Mouse (Mus musculus) layer of hippocampus, adult 2 months (tissue): ENCODE data around the gene Slc13a2. TPM values are rescaled to one million over a fixed set of nuclear protein-coding genes. Genes with fewer than 3 reads are reported as not detected.
A peak's percentile ranks its signal among the peaks of the same experiment; 100 is the strongest.

ENCODE experiments used
- DNase-seq, 2 experiments: peaks; one replicate each; pipeline ENCODE4 v3.0.0; 2022; ENCODE audit warnings: low spot score in 2 of 2
- H3K27ac ChIP-seq: fragments of 200-600 bp; 2 replicates; pipeline ENCODE4 v1.8.1; 2022
- H3K4me3 ChIP-seq: fragments of 200-600 bp; 2 replicates; pipeline ENCODE4 v1.8.1; 2022; ENCODE audit warnings: mild to moderate bottlenecking
- CTCF ChIP-seq: fragments of 200-600 bp; conservative IDR thresholded peaks from 2 replicates; pipeline ENCODE4 v1.8.1; 2022; ENCODE audit warnings: antibody characterized with exemption, mild to moderate bottlenecking, moderate library complexity
- total RNA-seq, 2 experiments: library from RNA; stranded (reverse); gene quantifications; 2 replicates each; pipeline ENCODE4 v1.2.3; 2021

The Slc13a2 gene
- total RNA-seq, 2 experiments from 2014 or later: not detected

GRCm38 (mm10) chr11:78425572-78425971 is 3.6 kb upstream of the Slc13a2 start:
- Histone ChIP-seq H3K4me3 (no peak overlapping the region), H3K27ac (no peak overlapping the region)
- no peak for TF ChIP-seq CTCF
- DNase-seq: no peak

GRCm38 (mm10) chr11:78424352-78424751 is 2.3 kb upstream of the Slc13a2 start:
- no peak for TF ChIP-seq CTCF
- peak in 1 of 2 experiments; percentile 9 for DNase-seq
- Histone ChIP-seq H3K27ac (0 out of 2 replicates have a peak overlapping the region, but pooled peaks have one; percentile 7), H3K4me3 (no peak overlapping the region)

- DNase-seq: no peak
- TF ChIP-seq CTCF: no peak
- H3K4me3 ChIP-seq: no peak overlapping the region
- no peak overlapping the region for H3K27ac ChIP-seq
Observed at GRCm38 (mm10) chr11:78421201-78422009, 612 bp downstream of the Slc13a2 start.

GRCm38 (mm10) chr11:78420263-78420889 is 1.6 kb downstream of the Slc13a2 start:
- no peak overlapping the region for H3K4me3 ChIP-seq
- no peak overlapping the region for H3K27ac ChIP-seq
- TF ChIP-seq CTCF: no peak
- no peak for DNase-seq

GRCm38 (mm10) chr11:78416854-78417253 is 5.2 kb downstream of the Slc13a2 start:
- H3K4me3 ChIP-seq: no peak overlapping the region
- no peak overlapping the region for H3K27ac ChIP-seq
- no peak for TF ChIP-seq CTCF
- no peak for DNase-seq

GRCm38 (mm10) chr11:78412861-78413260 is 9.2 kb downstream of the Slc13a2 start:
- peak in 1 of 2 experiments; percentile 37 for DNase-seq
- no peak for TF ChIP-seq CTCF

GRCm38 (mm10) chr11:78412324-78412850 is 9.6 kb downstream of the Slc13a2 start:
- DNase-seq: peak in 1 of 2 experiments; percentile 23
- Histone ChIP-seq H3K27ac (peak overlapping the region; percentile 74), H3K4me3 (no peak overlapping the region)
- no peak; the same call in 1 of the 2 replicates for TF ChIP-seq CTCF

More at GRCm38 (mm10) chr11:78412861-78413260, 9.2 kb downstream of the Slc13a2 start:
- Histone ChIP-seq H3K4me3 (no peak overlapping the region), H3K27ac (peak overlapping the region; percentile 74)

GRCm38 (mm10) chr11:78411606-78412323 is 10.3 kb downstream of the Slc13a2 start:
- Histone ChIP-seq H3K27ac (peak overlapping the region; percentile 74), H3K4me3 (no peak overlapping the region)
- DNase-seq: no peak
- no peak for TF ChIP-seq CTCF

GRCm38 (mm10) chr11:78408256-78409240 is 13.5 kb downstream of the Slc13a2 start:
- no peak for DNase-seq
- TF ChIP-seq CTCF: no peak
- Histone ChIP-seq H3K4me3 (no peak overlapping the region), H3K27ac (no peak overlapping the region)

- no peak for DNase-seq
- Histone ChIP-seq H3K27ac (no peak overlapping the region), H3K4me3 (no peak overlapping the region)
- TF ChIP-seq CTCF: no peak
Observed at GRCm38 (mm10) chr11:78402062-78402461, 20.0 kb downstream of the Slc13a2 start.

- no peak for DNase-seq
- no peak overlapping the region for H3K4me3 ChIP-seq
- no peak for TF ChIP-seq CTCF
- no peak overlapping the region for H3K27ac ChIP-seq
Observed at GRCm38 (mm10) chr11:78401469-78401868, 20.5 kb downstream of the Slc13a2 start.

- TF ChIP-seq CTCF: no peak
- no peak for DNase-seq
- H3K4me3 ChIP-seq: no peak overlapping the region
- H3K27ac ChIP-seq: no peak overlapping the region
Observed at GRCm38 (mm10) chr11:78400936-78401335, 21.1 kb downstream of the Slc13a2 start.
